Mouse (Mus musculus) heart, adult 2 months (tissue): ENCODE data around the gene Ccnb1. TPM values are rescaled to one million over a fixed set of nuclear protein-coding genes. Genes with fewer than 3 reads are reported as not detected.

Experiments
- DNase-seq, 2 experiments: peaks; one replicate each; pipeline ENCODE4 v3.0.0; 2021
- H3K27ac ChIP-seq: fragments of 200-600 bp; 2 replicates; pipeline ENCODE4 v1.8.1; 2022
- H3K27me3 ChIP-seq: fragments of 200-500 bp; 2 replicates; pipeline ENCODE4 v1.6.1; 2012; ENCODE audit warnings: mild to moderate bottlenecking, low read length, inconsistent platforms, mixed read lengths; ENCODE audit not compliant: control insufficient read depth, insufficient read depth
- H3K36me3 ChIP-seq: fragments of 200-500 bp; 2 replicates; pipeline ENCODE4 v1.6.1; 2012; ENCODE audit warnings: low read length, inconsistent platforms; ENCODE audit not compliant: control insufficient read depth, insufficient read depth
- H3K4me1 ChIP-seq: fragments of 200-500 bp; 2 replicates; pipeline ENCODE4 v1.6.1; 2011; ENCODE audit warnings: low read length; ENCODE audit not compliant: control insufficient read depth, insufficient read depth
- H3K4me3 ChIP-seq: fragments of 200-600 bp; 2 replicates; pipeline ENCODE4 v1.8.1; 2022
- H3K79me2 ChIP-seq: fragments of 200-500 bp; replicated peaks from 2 replicates; pipeline ENCODE4 v1.6.1; 2012; ENCODE audit warnings: mild to moderate bottlenecking, inconsistent platforms, low read length, moderate library complexity, mixed read lengths; ENCODE audit not compliant: control insufficient read depth, insufficient read depth
- H3K9ac ChIP-seq: fragments of 200-500 bp; 2 replicates; pipeline ENCODE4 v1.6.1; 2012; ENCODE audit warnings: low read depth, mild to moderate bottlenecking, control low read depth, inconsistent platforms, low read length, mixed read lengths
- CTCF ChIP-seq: fragments of 200-600 bp; IDR thresholded peaks from 2 replicates; pipeline ENCODE4 v1.8.1; 2022; ENCODE audit warnings: antibody characterized with exemption, mild to moderate bottlenecking, moderate library complexity
- EP300 ChIP-seq: fragments of 200-500 bp; IDR thresholded peaks from 2 replicates; pipeline ENCODE4 v1.6.1; 2011; ENCODE audit warnings: low read depth, low read length, control low read depth; ENCODE audit not compliant: insufficient read depth
- POLR2A ChIP-seq: fragments of 200-500 bp; IDR thresholded peaks from 2 replicates; pipeline ENCODE4 v1.6.1; 2011; ENCODE audit warnings: mild to moderate bottlenecking, low read depth, low read length, control low read depth; ENCODE audit not compliant: insufficient read depth
- WGBS: fragments of 180-500 bp; shearing (Covaris S2); methylation state at CpG from one replicate; pipeline ENCODE4 v1.1.7; 2018; 5-methylcytosine and 5-hydroxymethylcytosine counted together
- intact Hi-C: fragments of 180-260 bp; cut with DNase I; formaldehyde crosslinking; loops from one replicate; pipeline ENCODE4 v1.15.1; 2025
- polyA plus RNA-seq: library from polyadenylated mRNA; depleted of rRNA; stranded (reverse); fragments of >200 nt; gene quantifications from 2 replicates; pipeline ENCODE4 v1.2.3, GENCODE M21; 2012
- total RNA-seq, 2 experiments: library from RNA; stranded (reverse); gene quantifications; 2 replicates each; pipeline ENCODE4 v1.2.3; 2021

Ccnb1 gene
- total and polyA plus RNA-seq, 3 experiments = 0.21 to 0.41 (median 0.35) TPM

DNA sequence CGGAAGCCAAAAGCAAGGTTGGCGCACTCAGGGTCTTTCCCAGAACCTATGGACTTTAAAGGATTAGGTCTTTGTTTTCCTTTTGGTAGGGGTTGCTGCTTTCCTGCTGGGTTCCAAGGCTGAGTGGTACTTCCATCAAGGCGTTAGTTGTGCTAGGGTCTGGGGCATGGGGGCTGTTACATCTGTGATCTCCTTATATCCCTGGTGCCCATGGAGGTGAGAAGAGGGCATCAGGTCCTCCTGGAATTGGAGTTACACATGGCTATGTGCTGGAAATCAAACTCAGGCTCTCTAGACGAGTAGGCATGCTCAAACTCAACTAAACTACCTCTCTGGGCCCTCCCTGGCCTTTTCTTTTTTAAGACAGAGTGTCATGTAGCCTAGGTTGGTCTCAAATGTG lies 32.2 kb downstream of the Ccnb1 start:
- no peak overlapping the region for H3K9ac ChIP-seq
- TF ChIP-seq CTCF (no peak), EP300 (no peak), POLR2A (no peak)

DNA sequence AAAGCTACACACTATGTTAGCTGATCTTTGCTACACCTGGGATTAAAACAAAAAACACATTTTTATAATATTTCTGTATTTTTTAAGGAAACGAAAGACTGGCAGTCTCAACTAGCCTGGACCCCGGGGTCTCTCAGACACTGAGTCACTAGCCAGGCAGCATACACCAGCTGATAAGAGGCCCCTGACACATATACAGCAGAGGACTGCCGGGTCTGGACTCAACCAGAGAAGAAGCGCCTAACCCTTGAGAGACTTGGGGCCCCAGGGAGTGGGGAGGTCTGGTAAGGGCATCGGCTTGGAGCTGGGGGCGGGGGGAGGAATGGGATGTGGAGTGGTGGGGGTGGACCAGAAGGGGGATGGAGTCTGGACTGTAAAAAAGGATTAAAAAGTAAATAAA lies 33.4 kb downstream of the Ccnb1 start:
- no peaks in the 10 kb centered on the region for H3K36me3 ChIP-seq

More for the DNA sequence above, 32.2 kb downstream of the Ccnb1 start:
- no peak overlapping the region for H3K4me3 ChIP-seq
- WGBS = 76% methylated on average over 4 of the region's 4 CpGs
- peaks cover 1% of the 10 kb centered on the region; the same call in 1 of the 2 replicates for H3K4me1 ChIP-seq
- H3K79me2 ChIP-seq = no peaks in the 10 kb centered on the region
- DNase-seq = no peak
- H3K27ac ChIP-seq = no peak overlapping the region
- no peaks in the 10 kb centered on the region for H3K27me3 ChIP-seq
- no peaks in the 10 kb centered on the region for H3K36me3 ChIP-seq
- intact Hi-C loops = no loop called here

DNA sequence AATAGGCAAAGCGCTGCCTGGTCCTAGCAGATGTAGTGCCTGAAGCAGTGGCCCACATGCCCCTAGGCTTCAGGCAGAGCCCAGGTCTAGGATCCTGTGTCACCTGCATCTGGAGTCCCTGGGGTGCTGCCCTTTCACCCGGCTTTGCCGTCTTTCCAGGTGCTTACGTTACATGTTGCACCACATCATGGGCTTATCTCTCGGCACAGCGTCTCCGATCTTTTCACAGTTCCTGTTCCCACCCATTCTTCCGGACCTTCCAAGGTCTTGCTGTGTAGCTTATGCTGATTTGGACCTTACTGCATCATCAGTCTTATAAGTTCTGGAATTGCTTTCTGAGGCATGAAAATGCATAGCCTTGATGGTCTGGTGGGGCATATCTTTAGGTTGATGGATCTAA lies 33.8 kb downstream of the Ccnb1 start:
- no peaks in the 10 kb centered on the region for H3K27me3 ChIP-seq
- no peaks in the 10 kb centered on the region for H3K79me2 ChIP-seq
- no peaks in the 10 kb centered on the region for H3K36me3 ChIP-seq
- no peak for DNase-seq
- no peak overlapping the region for H3K9ac ChIP-seq
- intact Hi-C loops = no loop called here
- no peak overlapping the region for H3K27ac ChIP-seq
- TF ChIP-seq POLR2A = no peak
- no peak for TF ChIP-seq EP300
- TF ChIP-seq CTCF = no peak
- H3K4me3 ChIP-seq = no peak overlapping the region
- H3K4me1 ChIP-seq = peaks cover 1% of the 10 kb centered on the region; the same call in 1 of the 2 replicates
- WGBS = 67% methylated on average over 8 of the region's 8 CpGs

More for the DNA sequence above, 33.4 kb downstream of the Ccnb1 start:
- Histone ChIP-seq H3K4me3 (no peak overlapping the region), H3K79me2 (no peaks in the 10 kb centered on the region), H3K9ac (no peak overlapping the region), H3K4me1 (peaks cover 1% of the 10 kb centered on the region; the same call in 1 of the 2 replicates), H3K27me3 (no peaks in the 10 kb centered on the region), H3K27ac (no peak overlapping the region)
- DNase-seq = no peak
- intact Hi-C loops = no loop called here
- TF ChIP-seq POLR2A (no peak), CTCF (no peak), EP300 (no peak)
- 65% methylated on average over 6 of the region's 6 CpGs for WGBS

DNA sequence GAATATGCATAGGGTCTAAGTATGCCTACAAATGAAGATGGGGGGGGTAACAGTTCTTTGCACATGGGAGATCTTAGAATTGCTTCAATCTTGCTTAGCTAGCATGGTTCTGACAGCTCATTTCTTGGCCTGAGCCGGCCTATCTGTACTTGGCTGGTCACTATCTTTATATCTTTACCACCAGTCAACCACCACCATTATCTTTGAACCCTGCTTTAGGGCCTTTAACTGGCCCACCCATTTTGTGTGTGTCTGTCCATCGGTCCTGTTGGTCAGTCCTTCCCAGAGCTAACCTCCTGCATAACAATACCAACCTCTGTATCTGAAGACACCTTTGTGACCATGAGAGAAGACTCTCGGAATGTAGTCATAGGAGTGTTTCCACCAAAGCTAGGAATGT lies 35.0 kb downstream of the Ccnb1 start:
- H3K36me3 ChIP-seq = no peaks in the 10 kb centered on the region
- 80% methylated on average over 3 of the region's 3 CpGs for WGBS
- no peak for DNase-seq
- no peak overlapping the region for H3K27ac ChIP-seq
- intact Hi-C loops = no loop called here
- TF ChIP-seq EP300 = no peak
- H3K4me3 ChIP-seq = no peak overlapping the region
- no peaks in the 10 kb centered on the region for H3K27me3 ChIP-seq
- no peak overlapping the region for H3K9ac ChIP-seq
- H3K79me2 ChIP-seq = no peaks in the 10 kb centered on the region
- peaks cover 1% of the 10 kb centered on the region; the same call in 1 of the 2 replicates for H3K4me1 ChIP-seq

DNA sequence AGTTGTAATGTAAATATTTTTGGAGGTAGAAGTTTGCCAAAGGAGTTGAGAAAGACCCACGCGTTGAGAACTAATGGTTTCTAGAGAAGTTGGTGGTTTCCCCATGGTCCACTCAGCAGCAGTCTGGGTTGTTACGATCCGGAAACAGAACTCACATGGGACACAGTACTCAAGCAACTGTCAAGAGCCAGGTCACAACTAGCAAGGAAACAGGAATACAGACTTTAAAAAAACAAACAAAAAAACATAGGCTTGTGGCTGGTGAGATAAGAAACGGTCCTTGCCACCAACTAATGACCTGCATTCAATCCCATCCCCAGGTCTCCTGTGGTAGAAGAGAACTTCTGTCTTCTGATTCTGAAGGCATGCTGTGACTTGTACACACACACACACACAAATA lies 35.6 kb downstream of the Ccnb1 start:
- 48% methylated on average over 5 of the region's 5 CpGs for WGBS
- Histone ChIP-seq H3K36me3 (no peaks in the 10 kb centered on the region), H3K4me1 (peaks cover 1% of the 10 kb centered on the region; the same call in 1 of the 2 replicates), H3K27me3 (no peaks in the 10 kb centered on the region), H3K9ac (no peak overlapping the region), H3K27ac (no peak overlapping the region), H3K4me3 (no peak overlapping the region), H3K79me2 (no peaks in the 10 kb centered on the region)
- no peak for DNase-seq
- TF ChIP-seq POLR2A = no peak
- TF ChIP-seq EP300 = no peak
- TF ChIP-seq CTCF = no peak
- intact Hi-C loops = no loop called here

DNA sequence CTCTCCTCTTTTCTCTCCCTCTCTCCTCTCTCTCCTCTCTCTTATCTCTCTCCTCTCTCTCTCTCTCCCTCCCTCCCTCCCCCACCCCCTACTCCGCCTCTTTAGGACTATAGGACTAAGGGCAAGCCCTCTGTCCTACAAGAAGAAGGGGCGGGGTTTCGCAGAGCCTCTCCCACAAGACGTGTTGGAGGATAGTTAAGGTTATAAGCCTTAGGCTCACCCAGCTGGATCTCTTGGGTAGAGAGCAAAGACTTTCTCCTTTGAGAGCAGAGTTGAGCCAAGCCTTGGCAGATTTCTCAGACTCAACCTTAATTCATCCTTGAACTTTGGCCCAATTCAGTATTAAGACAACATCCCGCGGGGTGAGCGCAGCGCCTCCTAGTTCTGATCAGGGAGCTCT lies 37.7 kb downstream of the Ccnb1 start:
- 60% methylated on average over 8 of the region's 8 CpGs for WGBS
- Histone ChIP-seq H3K36me3 (no peaks in the 10 kb centered on the region), H3K27ac (no peak overlapping the region), H3K4me1 (no peaks in the 10 kb centered on the region; the same call in 1 of the 2 replicates), H3K27me3 (no peaks in the 10 kb centered on the region), H3K4me3 (no peak overlapping the region), H3K9ac (no peak overlapping the region), H3K79me2 (no peaks in the 10 kb centered on the region)
- no peak for TF ChIP-seq CTCF
- no peak for TF ChIP-seq EP300
- TF ChIP-seq POLR2A = no peak
- intact Hi-C loops = no loop called here
- DNase-seq = no peak
